Mouse (Mus musculus): ENCODE results near the gene Gm45194.

Gm45194 gene

DNA sequence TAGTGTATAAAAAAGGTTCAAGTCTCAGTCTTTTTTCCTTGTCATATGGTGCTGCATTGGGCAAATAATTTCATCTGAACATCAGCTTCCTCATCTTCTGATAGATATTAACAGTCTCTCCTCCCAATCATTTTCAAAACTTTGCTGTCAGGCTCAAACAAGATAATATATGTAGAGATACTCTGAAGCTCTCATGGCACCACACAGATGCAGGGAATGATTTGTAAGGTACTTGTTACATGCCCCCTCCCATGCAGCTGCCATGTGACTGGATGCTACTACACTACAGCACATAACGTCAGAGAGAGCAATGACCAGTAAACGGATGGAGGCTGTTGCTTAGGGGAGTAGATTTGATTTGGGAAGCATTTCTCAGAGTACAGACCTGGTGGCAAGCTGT, at the start of gene Gm45194:
Gene Gm45194 (plus strand): TSS at position 301 of the 400 bp plus-strand sequence.
- no peak for DNase-seq

DNA sequence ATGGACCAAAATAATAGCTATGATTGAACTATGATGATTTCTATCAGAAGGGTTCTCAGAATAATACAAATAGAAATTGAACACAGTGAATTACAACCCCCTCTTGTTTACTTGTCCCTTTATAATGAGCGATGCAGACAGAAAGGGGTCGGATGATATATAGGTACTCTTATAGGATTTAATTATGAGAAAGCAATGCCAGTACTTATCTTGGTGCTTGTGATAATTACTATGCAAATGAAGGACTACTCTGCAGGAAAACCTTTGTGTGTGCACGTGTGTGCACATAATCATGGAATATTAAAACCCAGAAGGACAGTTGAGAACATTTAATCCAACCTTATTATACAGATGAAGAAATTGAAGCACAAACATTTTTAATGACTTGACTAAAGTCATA, 35.3 kb upstream of the Gm45194 start:
- DNase-seq = no peak

DNA sequence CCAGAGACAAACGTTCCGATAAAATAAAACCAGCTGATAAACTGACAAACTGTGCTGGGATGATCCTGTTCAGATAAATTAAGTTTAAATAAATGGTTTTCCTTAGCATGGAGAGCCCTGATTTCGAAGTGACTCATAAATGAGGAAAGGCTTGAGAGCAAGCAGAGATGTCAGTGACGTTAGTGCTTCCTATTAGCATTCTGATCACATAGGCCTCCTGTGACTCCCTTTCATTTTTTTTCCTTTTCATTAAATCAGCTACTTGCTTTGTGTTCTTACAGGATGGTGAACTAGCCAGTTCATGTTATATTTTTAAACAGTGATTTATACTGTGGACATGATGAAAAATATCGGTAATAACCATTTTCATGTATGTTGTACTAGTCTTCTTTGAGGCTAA, 9.9 kb upstream of the Gm45194 start:
- DNase-seq = no peak

DNA sequence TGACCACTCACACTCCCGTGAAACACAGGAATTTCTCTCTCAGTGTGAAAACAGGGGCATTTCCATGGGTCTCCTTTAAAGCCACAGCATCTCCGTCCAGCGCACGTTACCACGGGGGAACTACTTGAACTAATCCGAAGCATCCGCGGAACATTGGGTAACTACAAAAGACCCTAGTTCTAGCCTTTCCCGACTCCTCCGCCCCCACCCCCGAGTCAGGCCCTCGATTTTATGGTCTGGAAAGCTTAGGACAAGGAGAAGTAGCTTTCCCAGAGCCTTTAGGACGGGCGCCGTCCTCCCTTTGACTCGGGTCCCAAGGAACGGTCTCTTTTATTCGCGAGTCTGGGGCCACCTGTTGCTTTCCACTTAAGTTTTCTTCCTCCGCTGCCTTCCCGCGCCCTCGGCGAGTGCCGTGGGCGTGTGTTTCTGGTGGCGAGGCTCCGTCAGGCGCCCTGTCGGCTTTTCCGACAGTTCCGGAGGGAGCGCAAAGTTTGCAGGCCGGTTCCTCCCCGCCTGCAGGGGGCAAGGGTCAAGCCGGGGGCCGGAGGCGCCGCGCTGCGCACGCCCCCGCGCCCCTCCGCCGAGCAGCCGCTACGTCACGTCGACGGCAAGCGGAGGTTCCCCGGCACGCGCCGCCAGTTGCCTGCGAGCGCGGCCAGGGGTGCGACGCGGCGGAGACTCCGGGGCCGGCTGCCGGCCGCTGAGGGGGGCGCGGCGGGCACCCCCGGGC, 3.3 kb downstream of the Gm45194 start:
- peak; percentile 4 for DNase-seq

DNA sequence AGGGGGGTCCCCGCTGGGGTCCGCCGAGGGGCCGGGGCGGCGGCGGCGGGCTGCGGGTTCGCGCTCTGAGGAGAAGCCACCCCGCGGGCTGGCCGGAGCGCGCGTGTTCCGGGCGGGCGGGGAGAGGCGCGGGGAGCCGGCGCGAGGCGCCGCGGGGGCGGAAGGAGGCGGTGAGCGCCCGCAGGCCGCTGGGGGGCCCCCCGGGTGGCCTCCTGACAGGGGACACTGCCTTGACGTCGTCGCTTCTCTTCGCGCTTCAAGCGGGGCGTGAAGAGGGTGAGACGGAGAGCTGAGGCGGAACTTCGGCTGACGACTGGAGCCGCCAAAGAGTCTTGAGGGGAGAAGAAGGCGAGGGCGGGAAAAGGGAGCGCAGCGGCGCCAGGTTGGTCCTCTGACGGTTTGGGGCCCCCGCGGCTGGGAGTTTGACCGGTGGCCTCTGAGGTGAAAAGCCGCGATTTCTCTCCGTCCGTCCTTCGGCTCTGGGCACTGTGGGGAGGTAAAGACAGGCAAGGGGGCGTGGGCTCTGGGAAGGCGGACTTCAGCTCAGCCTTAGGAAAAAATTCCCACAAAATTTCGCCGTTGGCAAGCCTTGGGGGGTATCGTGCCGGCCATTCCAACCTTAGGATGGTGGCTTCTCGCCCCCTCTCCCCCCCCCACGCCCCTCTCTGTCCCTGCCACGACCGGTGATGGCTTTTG, 4.0 kb downstream of the Gm45194 start:
- DNase-seq = peak; percentile 4

DNA sequence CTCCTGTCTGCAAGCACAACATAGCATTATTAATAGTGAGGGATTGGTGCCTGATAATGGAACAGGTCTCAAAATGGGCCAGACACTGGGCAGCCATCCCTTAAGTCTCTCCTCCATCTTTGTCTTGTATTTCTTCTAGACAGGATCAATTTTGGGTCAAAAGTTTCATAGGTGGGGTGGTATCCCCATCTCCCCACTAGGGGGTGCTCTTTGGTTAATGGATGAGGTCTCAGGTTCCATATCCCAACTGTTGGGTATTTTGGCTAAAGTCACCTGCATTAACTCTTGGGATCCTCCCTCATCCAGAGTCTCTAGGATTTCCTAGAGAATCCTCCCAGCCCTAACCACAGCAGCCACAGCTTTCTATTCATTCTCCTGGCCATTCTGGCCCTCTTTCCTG, 26.2 kb downstream of the Gm45194 start:
- DNase-seq = no peak

DNA sequence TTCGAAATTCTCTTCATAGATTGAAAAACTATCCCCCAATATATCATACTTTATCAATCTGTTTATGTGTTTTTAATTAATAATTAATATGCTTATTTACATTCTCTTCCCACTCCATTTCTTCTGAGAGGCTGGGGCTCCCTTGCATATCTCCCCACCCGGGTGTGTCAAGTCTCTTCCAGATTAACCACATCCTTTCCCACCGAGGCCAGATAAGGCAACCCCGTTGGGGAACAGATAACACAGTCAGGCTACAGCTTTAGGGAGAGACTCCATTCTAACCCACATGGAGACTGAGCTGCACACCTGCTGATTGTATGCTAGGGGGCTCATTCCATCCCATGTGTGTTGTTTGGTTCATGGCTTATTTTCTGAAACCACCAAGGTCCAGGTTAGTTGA, 69.7 kb downstream of the Gm45194 start:
- no peak for DNase-seq

DNA sequence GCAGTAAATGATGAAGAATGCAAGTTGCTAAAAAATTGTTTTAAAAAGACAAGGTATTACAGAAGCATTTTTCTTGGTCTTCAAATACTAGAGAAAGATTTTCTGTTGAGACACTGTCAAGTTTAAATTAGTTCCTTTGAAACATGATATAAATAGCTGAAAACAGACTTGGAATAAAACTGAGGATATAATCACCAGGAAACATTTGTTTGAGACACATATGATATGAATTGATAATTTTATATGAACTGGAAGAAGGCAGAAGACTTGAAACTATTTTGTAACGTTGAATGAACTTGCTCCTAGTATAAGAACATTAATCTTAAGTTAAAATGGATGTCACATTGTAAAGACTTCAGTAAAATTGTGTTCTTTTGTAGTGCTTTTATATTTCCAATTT, 108.5 kb downstream of the Gm45194 start:
- no peak for DNase-seq

DNA sequence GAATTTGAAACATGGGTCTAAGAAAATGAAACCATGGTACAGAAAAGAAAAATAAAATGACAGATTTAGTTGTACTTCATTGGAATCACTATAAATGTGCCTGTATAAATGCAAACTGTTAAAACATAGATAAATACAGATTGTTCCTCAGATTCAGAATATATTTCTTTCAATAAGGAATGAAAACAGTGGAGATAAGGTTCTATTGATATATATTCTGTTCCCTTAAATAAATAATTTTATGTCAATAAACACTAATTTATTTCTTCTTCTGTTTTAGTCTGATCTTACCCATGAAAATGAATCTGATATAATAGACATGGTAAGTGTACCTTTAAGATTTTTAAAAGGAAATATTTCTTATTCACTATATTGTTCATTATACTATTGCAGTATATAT, 119.5 kb downstream of the Gm45194 start, which contains the start of gene Tex16:
Gene Tex16 (plus strand): TSS at position 301 of the 400 bp plus-strand sequence.
- DNase-seq = no peak

DNA sequence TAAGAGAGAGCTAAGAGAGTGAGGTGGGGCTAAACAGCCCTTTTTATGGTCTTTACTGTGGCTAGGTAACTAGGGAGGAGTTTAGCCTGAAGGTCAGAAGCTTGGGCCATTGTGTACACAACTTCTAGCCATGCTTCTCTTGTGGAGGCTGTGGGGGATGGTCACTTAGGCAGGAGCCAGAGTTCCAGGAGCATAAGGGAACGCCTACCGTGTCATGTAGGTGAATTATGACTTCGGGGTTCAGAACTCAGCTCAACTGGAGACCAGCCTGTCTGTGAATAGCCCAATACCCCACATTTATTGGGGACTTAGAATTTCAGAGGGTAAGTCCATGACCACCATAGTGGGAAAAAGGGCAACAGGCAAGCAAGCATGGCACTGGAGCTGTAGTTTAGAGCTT, 347.6 kb downstream of the Gm45194 start, which contains the start of gene 4933403O08Rik:
Gene 4933403O08Rik (plus strand): TSS at position 301 of the 400 bp plus-strand sequence.
- DNase-seq = no peak

DNA sequence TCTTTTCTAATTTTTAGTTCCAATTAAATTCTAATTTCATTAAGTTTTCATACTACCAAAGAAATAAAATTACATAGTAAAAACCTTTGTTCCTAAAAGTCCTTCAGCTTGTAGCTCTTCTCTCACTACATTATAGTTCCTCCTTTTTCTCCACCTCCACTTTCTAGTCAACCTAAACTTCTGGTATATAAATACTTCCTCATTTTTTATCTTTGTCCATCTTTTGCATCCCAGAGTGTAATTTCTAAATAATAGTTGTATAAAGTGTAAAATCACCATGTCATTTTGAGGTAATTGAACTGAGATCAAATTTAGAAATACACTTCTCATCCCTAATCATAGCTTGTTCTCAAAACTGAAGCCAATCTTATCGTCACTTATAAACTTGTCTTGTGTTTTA, 351.7 kb downstream of the Gm45194 start:
- no peak for DNase-seq

DNA sequence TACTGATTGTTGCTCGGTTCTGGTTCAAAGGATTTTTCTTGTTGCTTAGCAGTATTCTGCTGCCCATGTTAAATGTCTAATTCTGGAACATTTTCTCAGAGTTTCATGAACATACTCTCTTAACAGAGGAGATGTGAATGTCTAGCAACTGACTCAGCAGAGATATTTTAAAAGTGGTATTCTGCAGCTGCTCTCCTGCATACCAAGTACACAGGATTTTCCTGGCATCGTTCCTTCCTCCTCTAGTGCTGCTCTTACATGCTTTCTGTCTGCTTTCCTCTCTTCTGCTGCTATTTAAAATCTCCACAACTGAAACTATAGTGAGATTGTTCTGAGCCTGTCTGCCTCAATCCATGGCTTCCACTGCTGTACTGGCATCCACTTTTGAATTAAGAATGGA, 364.3 kb downstream of the Gm45194 start:
- DNase-seq = no peak

DNA sequence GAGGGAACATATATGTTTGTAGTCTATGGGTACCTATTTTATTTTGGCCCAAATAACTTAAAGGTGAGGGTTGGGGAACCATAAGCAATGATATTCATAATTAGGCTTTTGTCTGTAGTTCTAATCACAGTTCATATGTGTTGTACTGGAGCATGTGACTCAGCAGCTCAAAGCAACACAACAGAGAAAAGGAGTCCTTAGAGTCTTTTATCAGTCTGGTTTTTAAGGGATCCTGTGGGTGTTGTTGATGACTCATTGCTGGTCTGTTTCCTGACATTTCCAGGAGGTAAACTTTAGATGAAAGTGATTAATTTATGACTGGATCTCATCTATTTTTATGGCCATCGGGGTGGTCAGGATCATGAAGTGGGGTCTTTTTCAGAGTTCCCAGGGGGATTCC, 382.4 kb downstream of the Gm45194 start:
- DNase-seq = no peak
